Mouse (Mus musculus) CD4-positive helper T cell, adult 2 months (primary cell): ENCODE results near the gene Snorc.
"Not testable (repeated sequence)": the region's sequence is repeated elsewhere in the genome, so short reads cannot be mapped to it uniquely, and the experiment has no call there.

ENCODE experiments used
- DNase-seq: peaks from one replicate; pipeline ENCODE4 v3.0.0-alpha.2; 2012; ENCODE audit warnings: low read depth, missing footprints, low spot score

The Snorc gene

GRCm38 (mm10) chr1:87469971-87470370, at the start of gene Snorc:
Gene Snorc (plus strand): TSS chr1:87470271.
- not testable (repeated sequence) for DNase-seq

- no peak for DNase-seq
These were observed 34.9 kb upstream of the Snorc start for GRCm38 (mm10) chr1:87435125-87435524.

- DNase-seq = no peak
These were observed 33.5 kb upstream of the Snorc start for GRCm38 (mm10) chr1:87436583-87436982.

- DNase-seq = peak; percentile 54
These were observed 22.6 kb upstream of the Snorc start for GRCm38 (mm10) chr1:87447183-87448104.

- DNase-seq = no peak
These were observed 20.6 kb upstream of the Snorc start for GRCm38 (mm10) chr1:87449432-87449831.

- no peak for DNase-seq
These were observed 13.6 kb upstream of the Snorc start for GRCm38 (mm10) chr1:87456425-87456824.

- DNase-seq = no peak
These were observed 12.0 kb upstream of the Snorc start for GRCm38 (mm10) chr1:87458045-87458444.

- DNase-seq = peak; percentile 33
These were observed 10.2 kb upstream of the Snorc start for GRCm38 (mm10) chr1:87459856-87460255.

GRCm38 (mm10) chr1:87467469-87467868, 2.6 kb upstream of the Snorc start:
- no peak for DNase-seq

GRCm38 (mm10) chr1:87468321-87468720, 1.8 kb upstream of the Snorc start:
- no peak for DNase-seq

GRCm38 (mm10) chr1:87471914-87472313, 1.8 kb downstream of the Snorc start:
- DNase-seq = no peak

GRCm38 (mm10) chr1:87472576-87472975, 2.5 kb downstream of the Snorc start:
- no peak for DNase-seq

- no peak for DNase-seq
These were observed 5.2 kb downstream of the Snorc start for GRCm38 (mm10) chr1:87475076-87475895.

- no peak for DNase-seq
These were observed 12.5 kb downstream of the Snorc start for GRCm38 (mm10) chr1:87482546-87482945.

- no peak for DNase-seq
These were observed 16.3 kb downstream of the Snorc start for GRCm38 (mm10) chr1:87486386-87486785.

GRCm38 (mm10) chr1:87492285-87492684, 22.2 kb downstream of the Snorc start:
- DNase-seq = no peak

- DNase-seq = no peak
These were observed 23.5 kb downstream of the Snorc start for GRCm38 (mm10) chr1:87493542-87493941.

- DNase-seq = no peak
These were observed 35.5 kb downstream of the Snorc start for GRCm38 (mm10) chr1:87505524-87505923.

- no peak for DNase-seq
These were observed 37.8 kb downstream of the Snorc start for GRCm38 (mm10) chr1:87507857-87508256.

- no peak for DNase-seq
These were observed 38.8 kb downstream of the Snorc start for GRCm38 (mm10) chr1:87508591-87509560.

GRCm38 (mm10) chr1:87509561-87510165, 39.6 kb downstream of the Snorc start, which contains the start of gene Neu2:
Gene Neu2 (plus strand): TSS chr1:87509889.
- no peak for DNase-seq
